Mouse (Mus musculus) thymus, postnatal 25 days (tissue): ENCODE measurements around the gene Gm3591.
"Not testable (repeated sequence)": the region's sequence is repeated elsewhere in the genome, so short reads cannot be mapped to it uniquely, and the experiment has no call there.

Experiments
- DNase-seq: peaks from one replicate; pipeline ENCODE4 v3.0.0; 2022

Gene Gm3591

DNA sequence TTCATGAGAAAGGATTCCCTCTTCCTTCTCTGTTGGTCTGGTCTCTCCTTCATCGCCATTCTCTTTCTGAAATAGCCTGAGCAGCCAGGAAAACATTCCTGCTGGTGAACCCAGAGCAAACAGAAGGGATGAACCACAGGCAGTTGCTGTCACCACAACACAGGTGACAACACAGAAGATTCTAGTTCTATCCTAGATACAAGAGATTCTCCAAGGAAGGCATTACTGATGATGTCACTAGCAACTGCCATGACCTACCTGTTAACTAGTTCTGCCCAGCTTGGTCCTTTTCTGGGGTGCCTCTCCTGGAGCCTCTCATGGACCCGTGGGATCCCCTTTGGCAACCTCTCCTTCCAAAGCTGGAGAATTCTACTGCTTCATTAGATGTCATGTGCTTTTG lies at the start of gene Gm3591:
Gene Gm3591 (minus strand): TSS at position 101 of the 400 bp plus-strand sequence.
- DNase-seq = not testable (repeated sequence)

- DNase-seq = not testable (repeated sequence)
Observed at GRCm38 (mm10) chr14:6444511-6444910, 32.2 kb upstream of the Gm3591 start, which contains the start of gene Gm3594. Gene Gm3594, minus strand, starts transcription at chr14:6444611.

- not testable (repeated sequence) for DNase-seq
Observed at GRCm38 (mm10) chr14:6440774-6441173, 28.5 kb upstream of the Gm3591 start.

DNA sequence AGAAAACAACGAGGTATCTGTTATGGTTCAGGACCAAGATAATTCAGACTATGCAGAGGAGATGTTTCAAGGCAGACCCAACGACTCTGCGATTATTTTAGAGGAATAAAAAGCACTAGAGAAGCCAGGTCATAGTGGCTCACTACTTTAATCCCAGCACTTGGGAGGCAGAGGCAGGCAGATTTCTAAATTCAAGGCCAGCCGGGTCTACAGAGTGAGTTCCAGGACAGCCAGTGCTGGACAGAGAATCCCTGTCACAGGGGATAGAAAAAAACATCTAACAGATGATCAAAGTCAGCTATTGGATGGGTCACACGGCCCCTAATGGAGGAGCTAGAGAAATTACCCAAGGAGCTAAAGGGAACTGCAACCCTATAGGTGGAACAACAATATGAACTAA lies 27.9 kb upstream of the Gm3591 start:
- DNase-seq = not testable (repeated sequence)

DNA sequence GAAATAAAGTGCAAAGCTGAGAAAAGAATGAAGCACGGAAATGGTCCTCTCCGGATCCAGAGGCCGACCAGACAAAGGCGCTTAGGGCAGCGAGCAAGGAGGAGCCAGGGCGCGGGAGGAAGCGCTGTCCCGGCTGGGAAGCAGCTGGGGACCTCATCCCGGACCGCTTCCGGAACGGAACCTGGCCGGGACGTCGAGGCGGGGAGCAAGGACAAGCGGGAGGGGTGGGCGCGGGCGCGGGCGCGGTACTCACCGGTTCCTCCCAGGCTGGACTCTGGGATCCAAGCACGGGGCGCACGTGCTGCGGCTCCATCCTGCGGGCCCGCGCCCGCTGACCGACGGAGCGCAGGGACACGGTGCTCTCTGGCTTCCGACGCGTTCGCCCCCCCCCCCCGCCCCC lies 14.5 kb upstream of the Gm3591 start:
- not testable (repeated sequence) for DNase-seq

GRCm38 (mm10) chr14:6426353-6426752 lies 14.1 kb upstream of the Gm3591 start:
- DNase-seq = not testable (repeated sequence)

DNA sequence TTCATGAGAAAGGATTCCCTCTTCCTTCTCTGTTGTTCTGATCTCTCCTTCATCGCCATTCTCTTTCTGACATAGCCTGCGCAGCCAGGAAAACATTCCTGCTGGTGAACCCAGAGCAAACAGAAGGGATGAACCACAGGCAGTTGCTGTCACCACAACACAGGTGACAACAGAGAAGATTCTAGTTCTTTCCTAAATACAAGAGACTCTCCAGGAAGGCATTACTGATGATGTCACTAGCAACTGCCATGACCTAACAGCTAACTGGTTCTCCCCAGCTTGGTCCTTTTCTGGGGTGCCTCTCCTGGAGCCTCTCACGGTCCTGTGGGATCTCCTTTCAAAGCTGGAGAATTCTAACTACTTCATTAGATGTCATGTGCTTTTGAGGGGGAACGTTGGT lies 22.1 kb downstream of the Gm3591 start, which contains the start of gene Gm16440:
Gene Gm16440 (minus strand): TSS at position 101 of the 400 bp plus-strand sequence.
- DNase-seq = not testable (repeated sequence)
